Mouse (Mus musculus) limb, embryonic 14.5 days (tissue): ENCODE data around the gene Gm30302. TPM values are rescaled to one million over a fixed set of nuclear protein-coding genes. Genes with fewer than 3 reads are reported as not detected.

Experiments
- ATAC-seq: fragments of 200-750 bp; cut with Nextera tagmentation; 2 replicates; pipeline ENCODE4 v1.8.0; 2017; ENCODE audit warnings: low read depth, moderate number of reproducible peaks, moderate TSS enrichment; ENCODE audit not compliant: low FRiP score
- DNase-seq: peaks from one replicate; pipeline ENCODE4 v3.0.0-alpha.2; 2015; ENCODE audit warnings: low spot score
- H3K27ac ChIP-seq: fragments of 300-500 bp; sonication (generic); replicated peaks from 2 replicates; pipeline ENCODE4 v1.5.1; 2014; ENCODE audit warnings: low read depth, mild to moderate bottlenecking, low read length, moderate library complexity, mixed read lengths
- H3K27me3 ChIP-seq: fragments of 300-500 bp; sonication (generic); 2 replicates; pipeline ENCODE4 v1.6.1; 2014; ENCODE audit warnings: low read length, mixed read lengths; ENCODE audit not compliant: control insufficient read depth, insufficient read depth
- H3K36me3 ChIP-seq: fragments of 300-500 bp; sonication (generic); 2 replicates; pipeline ENCODE4 v1.6.1; 2014; ENCODE audit warnings: mild to moderate bottlenecking, low read length, moderate library complexity, mixed read lengths; ENCODE audit not compliant: control insufficient read depth, insufficient read depth
- H3K4me1 ChIP-seq: fragments of 300-500 bp; sonication (generic); 2 replicates; pipeline ENCODE4 v1.6.1; 2014; ENCODE audit warnings: antibody characterized with exemption, low read length, mixed read lengths; ENCODE audit not compliant: control insufficient read depth, insufficient read depth
- H3K4me2 ChIP-seq: fragments of 300-500 bp; sonication (generic); replicated peaks from 2 replicates; pipeline ENCODE4 v1.6.1; 2014; ENCODE audit warnings: low read depth, mild to moderate bottlenecking, low read length, moderate library complexity; ENCODE audit not compliant: severe bottlenecking
- H3K4me3 ChIP-seq: fragments of 300-500 bp; sonication (generic); replicated peaks from 2 replicates; pipeline ENCODE4 v1.5.1; 2014; ENCODE audit warnings: low read length
- H3K9ac ChIP-seq: fragments of 300-500 bp; sonication (generic); 2 replicates; pipeline ENCODE4 v1.6.1; 2014; ENCODE audit warnings: mild to moderate bottlenecking, low read depth, low read length, moderate library complexity; ENCODE audit not compliant: severe bottlenecking
- H3K9me3 ChIP-seq: fragments of 300-500 bp; sonication (generic); 2 replicates; pipeline ENCODE4 v1.6.1; 2016; ENCODE audit warnings: low read length; ENCODE audit not compliant: control insufficient read depth
- POLR2A ChIP-seq: fragments of 200-500 bp; IDR thresholded peaks from 2 replicates; pipeline ENCODE4 v1.8.0; 2012; ENCODE audit warnings: inconsistent platforms, mild to moderate bottlenecking, moderate library complexity, borderline replicate concordance; ENCODE audit not compliant: insufficient read depth, insufficient read length; ENCODE audit errors: extremely low read depth
- WGBS: fragments of 180-500 bp; shearing (Covaris S2); extraction: QIAGEN DNeasy Blood & Tissue Kit; methylation state at CpG from one replicate; pipeline ENCODE4 v1.1.7; 2014; 5-methylcytosine and 5-hydroxymethylcytosine counted together
- polyA plus RNA-seq, 2 experiments: library from polyadenylated mRNA; depleted of rRNA in 1 of 2; stranded (reverse) in 1 of 2; unstranded in 1 of 2; fragments of >200 nt; fragmentation: Nextera tagmentation in 1 of 2; extraction: Ambion mirVana in 1 of 2; gene quantifications; 2 replicates each; pipeline versions ENCODE4 v1.2.1 to v1.2.3; 2012 to 2014

The Gm30302 gene
- polyA plus RNA-seq, 2 experiments, result not detected

DNA sequence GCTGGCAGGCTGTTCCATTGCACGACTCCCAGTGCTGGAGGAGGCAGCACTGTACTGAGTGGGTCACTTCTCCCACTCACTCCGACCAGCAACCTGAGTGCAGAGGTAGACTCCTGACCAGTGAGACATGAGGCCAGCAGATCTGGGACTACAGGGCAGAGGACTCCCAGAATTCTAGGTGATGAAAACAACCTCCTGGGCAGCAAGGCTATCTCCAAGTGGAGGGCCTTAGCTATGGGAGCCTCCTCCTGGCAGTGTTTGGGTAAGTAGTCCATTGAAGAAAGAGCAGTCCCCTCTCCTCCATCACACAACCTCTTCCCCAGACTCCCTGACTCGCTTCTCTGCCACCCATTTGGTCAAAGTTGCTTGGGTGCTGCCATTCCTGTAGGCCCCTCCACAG lies 31.6 kb upstream of the Gm30302 start:
- no peak for DNase-seq
- Histone ChIP-seq H3K27ac (no peak overlapping the region), H3K4me2 (no peak overlapping the region), H3K27me3 (no peaks in the 10 kb centered on the region), H3K36me3 (no peaks in the 10 kb centered on the region), H3K4me1 (no peaks in the 10 kb centered on the region), H3K4me3 (no peak overlapping the region), H3K9ac (no peak overlapping the region), H3K9me3 (no peaks in the 10 kb centered on the region)
- ATAC-seq, result no peak
- no peak for TF ChIP-seq POLR2A
- WGBS, result 74% methylated on average over 3 of the region's 3 CpGs

DNA sequence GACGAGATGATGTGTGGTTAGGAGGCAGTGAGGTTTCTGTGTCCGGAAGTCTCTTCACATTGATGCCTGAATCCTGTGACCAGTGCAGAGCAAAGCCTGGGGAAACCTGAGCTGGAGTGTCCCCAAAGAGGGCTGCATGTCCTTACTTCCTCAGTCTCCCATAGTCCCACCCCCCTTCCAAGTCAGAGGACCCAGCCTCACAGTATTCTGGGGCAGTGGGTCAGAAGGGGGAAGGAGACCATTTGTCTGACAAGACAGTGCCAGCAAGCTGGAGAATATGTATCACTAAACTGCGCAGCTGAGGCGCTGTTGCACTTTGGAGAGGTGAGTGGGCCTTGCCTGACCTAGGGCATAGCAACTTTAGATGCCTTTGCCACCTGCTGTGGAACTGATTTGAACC lies 26.5 kb upstream of the Gm30302 start:
- ATAC-seq (no peak), DNase-seq (no peak)
- Histone ChIP-seq H3K36me3 (no peaks in the 10 kb centered on the region), H3K4me3 (no peak overlapping the region), H3K27me3 (no peaks in the 10 kb centered on the region), H3K9me3 (no peaks in the 10 kb centered on the region), H3K4me2 (no peak overlapping the region), H3K27ac (no peak overlapping the region), H3K9ac (no peak overlapping the region), H3K4me1 (no peaks in the 10 kb centered on the region)
- WGBS, result 88% methylated on average over 4 of the region's 4 CpGs
- no peak for TF ChIP-seq POLR2A

DNA sequence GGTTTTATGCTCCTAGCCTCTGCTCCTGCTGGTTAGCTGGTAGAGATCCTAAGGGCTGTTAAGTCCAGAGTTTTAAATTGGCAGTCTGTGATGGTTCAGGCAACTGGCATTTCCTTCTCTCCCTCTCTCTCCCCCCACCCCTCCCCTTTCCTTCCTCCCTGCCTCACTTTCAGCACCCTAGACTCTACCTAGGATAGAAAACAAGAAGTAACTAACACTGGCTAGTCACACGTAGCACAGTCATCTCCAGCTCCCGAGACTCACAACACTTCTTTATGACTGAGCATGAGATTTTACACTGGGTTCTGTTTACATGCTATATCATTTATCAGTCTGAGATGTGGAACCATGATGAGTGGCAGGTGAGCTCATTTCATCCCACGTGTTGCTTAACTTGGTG lies 16.2 kb upstream of the Gm30302 start:
- Histone ChIP-seq H3K4me3 (no peak overlapping the region), H3K9ac (no peak overlapping the region), H3K36me3 (no peaks in the 10 kb centered on the region), H3K9me3 (peaks cover 4% of the 10 kb centered on the region), H3K4me2 (no peak overlapping the region), H3K27me3 (no peaks in the 10 kb centered on the region), H3K4me1 (no peaks in the 10 kb centered on the region), H3K27ac (no peak overlapping the region)
- ATAC-seq, result no peak
- WGBS, result 83% methylated on average over 3 of the region's 3 CpGs
- TF ChIP-seq POLR2A, result no peak
- no peak for DNase-seq

DNA sequence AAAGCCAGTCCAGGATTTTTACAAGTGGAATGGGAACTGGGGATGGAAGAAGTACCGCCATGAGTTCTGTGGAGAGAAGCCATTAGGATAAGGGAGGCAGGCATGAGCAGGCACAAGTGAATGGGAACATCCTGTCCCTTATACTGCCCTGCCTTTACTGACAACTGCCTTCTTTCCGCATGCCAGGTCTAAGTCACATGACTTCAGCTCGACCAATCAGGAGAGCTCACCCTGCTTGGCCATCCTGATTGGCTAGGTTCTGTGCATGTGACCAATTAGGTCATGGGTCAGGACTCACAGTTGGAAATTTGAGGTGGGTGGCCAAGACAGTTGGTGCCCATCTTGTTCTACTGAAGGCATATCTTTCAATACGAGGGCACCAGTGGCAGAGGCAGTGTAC lies 15.6 kb upstream of the Gm30302 start:
- no peaks in the 10 kb centered on the region for H3K27me3 ChIP-seq
- H3K9me3 ChIP-seq, result peaks cover 4% of the 10 kb centered on the region
- no peak overlapping the region for H3K9ac ChIP-seq
- no peak overlapping the region for H3K4me3 ChIP-seq
- no peak overlapping the region for H3K27ac ChIP-seq
- 80% methylated on average over 4 of the region's 4 CpGs for WGBS
- DNase-seq (no peak), ATAC-seq (no peak)
- H3K4me2 ChIP-seq, result no peak overlapping the region
- no peaks in the 10 kb centered on the region for H3K36me3 ChIP-seq
- no peaks in the 10 kb centered on the region for H3K4me1 ChIP-seq
- TF ChIP-seq POLR2A, result no peak

DNA sequence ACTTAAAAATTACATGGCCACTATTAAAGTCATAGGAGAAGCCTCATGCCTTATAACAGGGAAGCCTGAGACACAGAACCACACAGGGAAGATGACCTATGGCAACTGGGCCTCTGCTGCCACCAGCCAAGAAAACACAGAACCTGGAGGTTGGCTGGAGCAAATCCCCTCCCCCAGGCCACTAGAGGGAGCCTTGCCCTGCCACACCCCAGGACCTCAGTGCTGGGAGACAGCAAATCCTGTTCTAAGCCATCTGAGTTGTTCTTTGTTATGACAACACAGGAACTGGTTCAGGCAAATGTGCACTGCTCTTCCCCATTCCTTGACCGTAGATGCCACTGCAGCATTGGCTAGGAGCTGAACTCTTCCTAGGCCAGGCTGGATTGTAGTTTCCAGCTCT lies 8.3 kb upstream of the Gm30302 start:
- no peak overlapping the region for H3K27ac ChIP-seq
- no peaks in the 10 kb centered on the region for H3K27me3 ChIP-seq
- no peak for DNase-seq
- no peak overlapping the region for H3K4me2 ChIP-seq
- no peak for TF ChIP-seq POLR2A
- no peaks in the 10 kb centered on the region for H3K36me3 ChIP-seq
- WGBS, result 89% methylated on average over 1 of the region's 1 CpGs
- ATAC-seq, result no peak
- no peak overlapping the region for H3K4me3 ChIP-seq
- no peaks in the 10 kb centered on the region for H3K9me3 ChIP-seq
- no peaks in the 10 kb centered on the region for H3K4me1 ChIP-seq
- H3K9ac ChIP-seq, result no peak overlapping the region

DNA sequence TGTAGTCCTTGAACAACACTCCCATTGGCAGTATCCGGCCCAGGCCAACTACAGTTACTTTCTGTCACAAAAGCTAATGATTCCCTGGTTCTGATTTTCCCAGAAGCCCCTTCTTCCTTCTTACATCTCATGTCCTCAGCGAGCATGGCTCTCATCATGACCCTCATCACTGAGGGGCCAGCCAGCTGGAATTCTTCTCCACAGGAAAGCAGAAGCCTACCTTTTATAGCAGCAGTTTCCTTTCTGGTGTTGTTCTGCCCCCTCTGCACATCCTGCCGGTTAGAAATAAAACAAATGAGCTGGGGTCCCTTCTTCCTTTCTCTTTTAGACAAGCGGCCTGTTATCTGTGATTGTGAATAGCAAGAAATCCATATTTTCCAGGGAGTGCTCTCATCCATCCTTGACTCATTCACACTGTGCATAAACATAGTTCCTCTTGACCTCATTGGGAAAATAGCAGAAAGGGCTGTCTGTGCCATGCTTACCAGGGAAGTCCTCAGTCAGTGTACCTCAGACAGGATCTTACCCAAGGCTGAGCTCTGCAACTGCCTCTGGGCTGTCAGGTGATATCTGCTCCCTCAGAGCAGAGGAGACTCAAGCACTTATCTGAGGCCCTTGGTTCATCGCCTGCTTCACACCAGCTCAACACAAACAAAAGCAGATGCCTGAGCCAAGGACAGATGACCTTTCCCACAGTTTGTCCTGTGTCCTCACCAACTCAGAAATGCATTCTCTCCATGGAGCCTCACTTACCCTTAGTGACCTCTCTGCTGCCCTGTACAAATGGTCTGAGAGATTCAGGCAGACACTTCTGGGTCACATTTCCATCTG lies 10.0 kb downstream of the Gm30302 start:
- Histone ChIP-seq H3K27ac (no peak overlapping the region), H3K27me3 (no peaks in the 10 kb centered on the region), H3K9ac (no peak overlapping the region), H3K4me2 (no peak overlapping the region), H3K9me3 (no peaks in the 10 kb centered on the region), H3K4me1 (no peaks in the 10 kb centered on the region), H3K4me3 (no peak overlapping the region), H3K36me3 (no peaks in the 10 kb centered on the region)
- DNase-seq, result no peak
- WGBS, result 50% methylated on average over 5 of the region's 5 CpGs
- no peak for TF ChIP-seq POLR2A
- no peak for ATAC-seq
